Mouse (Mus musculus): ENCODE measurements at regions not wholly inside any gene's neighbourhood (a gene's known extent, or its start where the extent isn't known, plus 50 kb on each side); places are given as distances from the start of the nearest gene placed in this dataset.
"Not testable (repeated sequence)": the region's sequence is repeated elsewhere in the genome, so short reads cannot be mapped to it uniquely, and the experiment has no call there.

DNA sequence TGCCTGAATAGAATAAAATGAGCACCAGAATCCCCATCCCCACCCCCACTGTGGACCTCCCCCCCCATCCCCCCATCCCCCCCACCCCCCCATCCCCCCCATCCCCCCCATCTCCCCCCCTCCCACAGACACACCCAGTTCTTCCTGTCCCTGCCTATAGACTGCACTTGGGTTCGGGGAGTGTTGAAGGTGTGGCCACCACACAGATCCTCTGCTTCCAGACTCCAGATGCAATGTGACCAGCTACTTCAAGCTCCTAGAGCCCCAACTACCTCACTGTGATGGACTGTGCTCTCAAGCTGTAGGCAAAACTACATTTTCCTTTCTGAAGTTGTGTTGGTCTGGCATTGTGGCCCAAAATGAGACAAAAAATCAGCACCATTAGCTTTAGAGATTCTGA, 138.3 kb upstream of the Rybp start:
- DNase-seq (ENCODE audit: low spot score in 2 of 2) = no peak

GRCm38 (mm10) chr6:100424788-100425403, 137.6 kb upstream of the Rybp start:
- DNase-seq (ENCODE audit: low spot score in 2 of 2) = no peak

- DNase-seq (ENCODE audit: low spot score in 2 of 2) = no peak
Observed at GRCm38 (mm10) chr6:100424181-100424580, 136.9 kb upstream of the Rybp start.

- DNase-seq (ENCODE audit: low spot score in 2 of 2) = no peak
Observed at GRCm38 (mm10) chr6:100423636-100424035, 136.4 kb upstream of the Rybp start.

- DNase-seq (ENCODE audit: low spot score in 2 of 2) = no peak
Observed at GRCm38 (mm10) chr6:100422603-100423002, 135.3 kb upstream of the Rybp start.

GRCm38 (mm10) chr6:100421706-100422578, 134.7 kb upstream of the Rybp start:
- no peak for DNase-seq (ENCODE audit: low spot score in 2 of 2)

DNA sequence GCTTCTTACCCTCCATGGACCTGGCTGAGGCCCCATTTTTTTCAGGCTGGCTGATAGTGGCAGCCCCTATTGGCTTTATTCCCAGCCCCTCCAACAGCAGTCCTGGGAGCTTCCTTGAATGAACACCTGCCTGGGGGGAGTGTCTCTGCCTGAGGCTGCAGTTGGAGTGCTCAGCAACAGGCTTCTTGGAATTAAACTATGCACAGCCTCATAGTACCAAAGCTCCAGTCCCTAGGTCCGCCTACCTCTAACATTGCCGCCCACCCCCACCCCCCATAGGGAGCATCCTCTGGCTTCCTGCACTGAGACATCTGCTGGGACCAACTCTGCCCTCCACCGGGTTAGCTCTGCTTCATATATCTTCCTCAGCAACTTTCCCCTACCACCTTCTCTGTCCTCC, 133.3 kb upstream of the Rybp start:
- no peak for DNase-seq (ENCODE audit: low spot score in 2 of 2)

GRCm38 (mm10) chr6:100419782-100420540, 132.7 kb upstream of the Rybp start:
- DNase-seq (ENCODE audit: low spot score in 2 of 2) = peak in 1 of 2 experiments; percentile 5

DNA sequence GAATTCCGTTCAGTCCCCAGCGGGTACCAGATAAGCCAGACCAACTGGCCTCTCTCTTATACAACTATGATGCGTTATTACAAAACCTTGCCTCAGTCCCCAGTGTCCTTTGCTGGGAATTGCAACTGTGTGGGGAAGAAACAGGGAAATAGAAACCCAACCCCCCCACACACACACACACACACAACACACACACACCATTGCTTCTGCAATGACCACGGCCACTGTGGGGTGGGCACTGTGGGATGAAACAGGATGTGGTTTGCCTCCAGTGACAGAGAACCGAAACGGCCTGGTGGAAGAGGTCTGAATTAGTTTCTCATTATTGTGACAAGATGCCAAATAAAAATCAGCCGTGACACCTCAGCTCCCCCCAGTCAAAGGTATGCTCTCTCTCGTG, 128.8 kb upstream of the Rybp start:
- DNase-seq (ENCODE audit: low spot score in 2 of 2) = peak in 1 of 2 experiments; percentile 22

DNA sequence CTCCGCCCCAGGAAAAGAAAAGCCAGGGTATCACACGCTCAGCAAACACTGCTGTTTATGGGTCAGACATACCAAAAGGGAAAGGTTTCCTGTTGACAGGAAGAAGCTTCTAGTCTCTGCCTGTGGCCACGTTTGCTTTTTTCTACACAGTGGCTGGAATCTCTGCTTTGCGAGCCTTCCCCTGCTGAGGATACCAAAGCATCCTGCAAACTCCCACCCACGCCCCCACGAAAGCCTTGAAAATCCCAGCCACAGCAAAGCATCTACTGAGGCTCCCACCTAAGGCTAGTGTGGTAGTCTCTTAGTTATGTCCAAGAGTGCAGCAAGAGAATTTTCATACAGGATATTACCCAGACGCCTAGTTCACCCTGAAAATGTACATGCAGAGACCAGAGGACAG, 128.2 kb upstream of the Rybp start:
- DNase-seq (ENCODE audit: low spot score in 2 of 2) = peak in 1 of 2 experiments; percentile 4

DNA sequence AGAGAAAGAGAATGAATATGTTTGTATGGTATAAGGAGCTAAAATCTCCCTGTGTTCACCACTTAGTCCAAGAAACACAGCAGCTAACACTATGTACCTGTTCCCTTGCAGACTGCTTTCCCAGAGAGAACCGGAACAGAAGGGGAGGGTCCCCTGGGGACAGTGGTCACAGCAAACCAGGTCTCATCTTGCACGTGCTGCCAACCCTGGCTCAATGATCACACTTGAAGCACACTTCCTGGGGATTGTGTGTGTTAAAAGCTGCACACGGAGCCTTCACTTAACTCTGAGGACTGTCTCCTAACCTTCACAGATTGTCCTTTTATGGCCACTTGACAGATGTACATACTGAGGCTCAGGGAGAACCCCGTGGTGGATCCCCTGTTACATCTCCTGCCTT, 127.6 kb upstream of the Rybp start:
- DNase-seq (ENCODE audit: low spot score in 2 of 2) = no peak

- DNase-seq (ENCODE audit: low spot score in 2 of 2) = no peak
Observed at GRCm38 (mm10) chr6:100412486-100412885, 125.2 kb upstream of the Rybp start.

DNA sequence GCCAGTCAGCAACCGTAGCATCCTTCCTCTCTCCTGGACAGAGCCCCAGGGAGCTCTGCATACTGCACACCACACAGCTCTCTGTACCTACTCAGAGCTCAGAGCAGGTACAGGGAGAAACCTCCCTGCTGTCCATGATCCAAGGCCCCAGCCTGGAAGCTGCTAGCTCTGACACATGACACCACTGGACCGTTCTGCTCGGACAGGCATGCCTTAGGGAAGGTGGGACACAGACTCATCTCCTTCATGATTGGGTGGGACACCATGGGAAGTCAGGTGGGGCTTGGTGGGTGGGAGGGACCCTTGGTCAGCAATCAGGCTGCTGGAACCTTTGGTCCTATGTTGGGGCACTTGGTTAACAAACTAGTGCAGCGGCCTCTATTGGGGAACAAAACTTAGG, 124.7 kb upstream of the Rybp start:
- no peak for DNase-seq (ENCODE audit: low spot score in 2 of 2)

DNA sequence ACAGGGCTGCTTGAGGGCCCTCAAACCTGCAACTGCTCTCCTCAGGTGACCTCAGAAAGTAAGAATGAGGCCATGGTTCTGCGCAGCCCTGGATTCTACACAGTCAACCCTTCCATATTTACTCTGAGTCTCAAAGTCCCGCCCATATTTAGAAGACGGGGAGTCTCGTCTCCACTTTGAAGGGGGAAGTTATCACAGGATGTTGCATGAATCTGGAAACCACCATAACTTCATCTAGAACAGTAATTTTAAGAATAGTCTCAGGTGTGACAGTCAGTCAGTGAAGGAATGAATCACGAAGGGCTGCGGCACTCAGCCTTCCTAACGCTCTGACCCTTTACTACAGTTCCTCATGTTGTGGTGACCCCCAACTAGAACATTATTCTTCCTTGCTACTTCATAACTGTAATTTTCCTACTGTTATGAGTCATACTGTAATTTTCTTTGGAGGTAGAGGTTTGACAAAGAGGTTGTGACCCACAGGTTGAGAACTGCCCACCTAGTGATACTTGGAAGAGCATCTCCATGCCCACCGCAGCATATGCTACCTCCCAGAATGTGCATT, 122.9 kb upstream of the Rybp start:
- no peak for DNase-seq (ENCODE audit: low spot score in 2 of 2)

DNA sequence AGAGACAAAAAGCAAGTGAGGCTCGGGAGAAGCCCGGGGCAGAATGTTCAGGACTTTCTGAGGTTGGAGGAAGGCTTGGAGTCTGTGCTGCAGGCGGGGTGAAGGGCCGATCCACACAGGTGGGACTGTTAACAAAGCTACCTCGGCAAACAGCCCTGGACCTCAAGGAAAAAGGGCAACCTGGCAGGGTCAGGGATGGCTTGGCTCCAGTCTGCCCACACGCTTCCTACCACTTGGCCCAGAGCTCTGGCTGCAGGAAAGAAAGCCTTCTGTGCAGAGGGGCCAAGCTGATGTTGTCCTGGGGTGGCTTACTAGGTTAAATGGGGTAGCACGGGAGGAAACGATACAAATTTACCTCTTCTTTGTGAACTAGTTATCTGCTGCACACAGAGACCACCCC, 121.5 kb upstream of the Rybp start:
- no peak for DNase-seq (ENCODE audit: low spot score in 2 of 2)

DNA sequence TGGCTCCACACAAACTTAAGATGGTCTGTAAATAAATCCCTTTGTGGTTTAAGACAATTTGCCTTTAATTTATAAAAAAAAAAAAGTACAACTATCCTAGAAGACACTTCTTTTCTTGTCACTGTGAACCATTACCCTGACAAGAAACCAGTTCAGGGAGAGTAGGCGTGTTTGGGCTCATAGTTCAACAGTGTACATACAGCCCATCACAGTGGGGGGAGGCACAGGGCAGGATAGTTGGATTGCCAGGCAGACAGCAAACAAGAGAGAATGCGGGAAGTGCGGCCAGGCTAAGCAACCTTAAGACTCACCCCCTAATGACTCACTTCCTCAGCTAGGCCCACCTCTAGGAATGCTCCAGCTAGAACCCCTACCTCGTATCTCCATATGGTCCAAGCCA, 119.2 kb upstream of the Rybp start:
- no peak for DNase-seq (ENCODE audit: low spot score in 2 of 2)

DNA sequence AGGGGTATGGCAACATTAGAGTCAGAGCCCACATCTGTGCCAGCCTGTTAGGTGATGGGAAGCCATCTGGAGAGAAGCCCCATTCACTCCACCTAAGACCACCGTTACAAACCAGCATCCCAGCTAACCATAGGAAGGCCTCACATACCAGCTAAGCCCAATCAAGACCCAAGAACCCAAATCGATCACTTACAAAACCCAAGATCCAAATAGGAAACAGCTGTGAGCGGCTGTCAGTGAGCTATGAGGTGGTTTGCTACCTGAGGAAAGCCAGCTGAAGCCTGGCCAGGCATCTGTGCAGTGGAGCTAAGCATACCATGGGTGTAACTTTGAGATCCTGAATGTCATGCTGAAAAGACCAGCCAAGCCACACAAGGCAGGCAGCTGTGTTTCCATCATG, 116.9 kb upstream of the Rybp start:
- DNase-seq (ENCODE audit: low spot score in 2 of 2) = no peak

GRCm38 (mm10) chr6:100402716-100403115, 115.4 kb upstream of the Rybp start:
- DNase-seq (ENCODE audit: low spot score in 2 of 2) = no peak

- no peak for DNase-seq (ENCODE audit: low spot score in 2 of 2)
Observed at GRCm38 (mm10) chr6:100401728-100402127, 114.4 kb upstream of the Rybp start.

DNA sequence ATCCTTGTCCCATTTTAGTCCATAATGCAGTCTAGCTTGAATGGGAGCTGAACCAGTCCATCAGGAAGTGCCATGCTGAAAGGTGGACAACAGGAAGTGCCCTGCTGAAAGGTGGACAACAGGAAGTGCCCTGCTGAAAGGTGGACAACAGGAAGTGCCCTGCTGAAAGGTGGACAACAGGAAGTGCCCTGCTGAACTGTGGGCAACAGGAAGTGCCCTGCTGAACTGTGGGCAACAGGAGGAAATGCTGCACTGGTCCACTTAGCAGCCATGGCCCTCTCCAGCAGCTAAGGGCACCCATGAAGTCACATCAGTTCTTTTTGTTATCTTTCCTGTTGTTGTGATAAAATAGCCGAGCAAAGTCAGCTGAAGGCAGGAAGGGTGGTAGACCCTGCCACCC, 112.1 kb upstream of the Rybp start:
- DNase-seq (ENCODE audit: low spot score in 2 of 2) = not testable (repeated sequence)

GRCm38 (mm10) chr6:100396311-100397200, 109.3 kb upstream of the Rybp start:
- no peak for DNase-seq (ENCODE audit: low spot score in 2 of 2)

Data from heart, adult 9 months (tissue).